Mouse (Mus musculus) left cerebral cortex, postnatal 14 days (tissue): ENCODE measurements around the gene Strip2. TPM values are rescaled to one million over a fixed set of nuclear protein-coding genes. Genes with fewer than 3 reads are reported as not detected.
A peak's percentile ranks its signal among the peaks of the same experiment; 100 is the strongest.

Experiments used
- DNase-seq, 2 experiments: peaks; one replicate each; pipeline ENCODE4 v3.0.0; 2021 to 2022; ENCODE audit warnings: low spot score in 2 of 2, mixed read lengths in 1 of 2
- intact Hi-C: fragments of 180-260 bp; cut with DNase I; formaldehyde crosslinking; loops from one replicate; pipeline ENCODE4 v1.15.1; 2025
- microRNA-seq, 2 experiments: library from miRNA; unstranded; fragments of <30 nt; microRNA quantifications; one replicate each; pipeline ENCODE4 v1.2.0; 2022
- total RNA-seq, 2 experiments: library from RNA; stranded (reverse); gene quantifications; 2 replicates each; pipeline ENCODE4 v1.2.3; 2021

Strip2 gene
- total RNA-seq, 2 experiments from 2014 or later: 13.2 to 14.9 TPM

DNA sequence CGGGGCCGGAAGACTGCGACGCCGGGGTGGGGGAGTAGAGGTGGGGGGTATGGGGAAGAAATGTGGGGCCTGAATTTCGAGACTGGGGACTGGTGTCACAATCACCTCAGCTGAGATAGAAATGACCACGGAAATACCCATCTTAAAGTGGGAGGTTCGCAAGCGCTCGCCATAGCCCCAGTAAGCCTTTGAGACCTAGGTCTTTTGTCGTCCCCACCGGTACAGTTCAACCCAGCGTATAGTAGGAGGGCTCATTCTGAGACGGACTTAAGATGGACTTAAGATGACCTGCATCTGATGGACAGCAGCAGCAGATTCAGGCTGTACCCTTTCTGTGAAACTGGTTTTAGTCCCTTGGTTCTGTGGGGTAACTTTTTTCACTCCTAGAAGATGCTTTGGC lies 68.7 kb downstream of the Strip2 start:
- no peak for DNase-seq
- intact Hi-C loops: no loop called here

DNA sequence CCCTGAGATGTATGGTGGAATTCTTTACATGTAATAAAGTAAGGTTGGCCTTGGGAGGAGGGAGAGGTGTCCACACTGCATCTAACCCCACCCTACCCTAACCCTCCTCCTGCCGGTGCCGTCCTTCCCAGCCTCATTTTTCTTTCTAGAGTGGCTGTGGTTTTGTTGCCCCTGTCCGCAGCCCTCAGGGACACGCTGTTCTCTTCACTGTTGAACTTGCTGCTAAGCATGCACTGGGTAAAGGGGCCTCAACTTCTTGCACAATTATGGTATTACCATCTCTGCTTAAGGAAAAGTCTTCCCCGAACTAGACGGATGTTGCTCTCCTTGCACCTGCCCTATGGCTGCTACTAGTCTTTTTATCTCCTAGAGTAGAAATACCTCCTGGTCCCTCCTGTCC lies 69.2 kb downstream of the Strip2 start:
- DNase-seq: no peak
- intact Hi-C loops: no loop called here

DNA sequence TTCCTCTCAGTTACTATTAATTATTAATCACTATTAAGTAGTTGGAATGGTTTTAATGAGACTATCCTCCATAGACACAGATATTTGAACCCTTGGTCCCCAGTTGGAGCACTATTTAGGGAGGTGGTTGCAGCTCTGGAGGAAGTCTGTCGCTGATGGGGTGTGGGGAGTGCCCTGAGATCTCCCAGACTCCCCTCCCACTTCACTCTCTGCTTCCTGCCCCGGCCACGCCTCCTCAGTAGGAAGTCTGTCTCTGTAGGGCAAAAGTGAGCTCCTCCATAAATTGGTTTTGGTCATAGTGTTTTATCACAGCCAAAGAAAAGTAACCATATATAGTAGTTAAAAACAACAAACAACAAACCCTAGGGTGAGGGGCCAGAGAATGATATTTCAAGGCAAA lies 70.4 kb downstream of the Strip2 start:
- DNase-seq: no peak
- intact Hi-C loops: no loop called here

DNA sequence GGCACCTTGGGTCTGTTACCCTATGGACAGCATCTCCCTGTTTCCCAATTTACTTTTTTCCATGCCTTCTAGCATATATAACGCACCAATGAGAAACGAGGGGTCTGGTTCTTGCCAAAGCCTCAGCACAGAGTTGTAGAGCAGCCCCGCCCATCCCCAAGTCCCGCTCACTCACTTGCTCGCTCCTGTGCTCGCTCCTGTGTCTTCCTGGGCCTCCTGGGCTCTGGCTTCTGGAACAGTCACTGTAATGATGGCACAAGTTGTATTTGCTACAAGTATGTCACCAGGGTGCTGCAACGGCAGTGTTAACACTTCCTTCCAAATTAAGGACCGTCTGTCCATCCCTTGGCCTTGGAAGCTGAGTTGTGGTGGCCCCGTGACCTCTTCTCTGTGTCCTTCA lies 81.3 kb downstream of the Strip2 start:
- no peak for DNase-seq

DNA sequence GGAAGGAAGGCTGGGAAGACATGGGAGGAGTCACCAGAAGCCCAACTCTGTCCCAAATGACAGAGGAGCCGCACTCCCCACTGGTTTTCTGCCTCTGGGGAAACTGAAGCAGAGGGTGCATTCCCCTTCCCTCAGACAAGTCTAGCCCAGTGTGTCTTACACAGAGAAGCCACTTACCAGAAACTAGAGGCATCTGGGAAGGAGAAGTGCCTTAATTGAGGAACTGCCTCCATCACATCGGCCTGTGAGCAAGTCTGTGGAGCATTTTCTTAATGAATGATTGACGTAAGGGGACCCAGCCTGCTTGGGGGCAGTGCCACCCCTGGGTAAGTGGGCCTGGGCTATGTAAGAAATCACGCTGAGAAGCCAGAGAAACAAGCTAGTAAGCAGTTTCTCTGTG lies 82.0 kb downstream of the Strip2 start:
- intact Hi-C loops: no loop called here
- DNase-seq: no peak

More for the DNA sequence above, 81.3 kb downstream of the Strip2 start:
- intact Hi-C loops: no loop called here

DNA sequence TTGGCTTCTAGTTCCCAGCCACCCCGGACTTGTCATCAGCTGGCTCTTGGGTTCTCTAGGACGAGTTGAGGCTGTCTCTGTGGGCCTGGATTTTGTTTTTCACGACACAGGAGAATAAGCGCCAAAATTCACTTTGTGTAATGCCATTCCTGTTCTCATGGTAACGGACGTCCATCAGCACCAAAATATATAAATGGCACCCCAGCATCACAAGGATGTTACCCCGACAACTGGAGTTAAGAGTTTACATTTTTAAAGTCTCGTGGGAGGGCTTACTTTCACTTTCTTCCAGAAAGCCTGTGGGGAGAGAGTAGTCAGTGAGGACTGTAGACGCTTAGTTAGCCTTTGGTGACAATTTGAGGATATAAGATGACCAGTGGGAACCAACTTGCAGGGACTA lies 85.8 kb downstream of the Strip2 start:
- peak; percentile 24 to 65 for DNase-seq
- intact Hi-C loops: no loop called here

DNA sequence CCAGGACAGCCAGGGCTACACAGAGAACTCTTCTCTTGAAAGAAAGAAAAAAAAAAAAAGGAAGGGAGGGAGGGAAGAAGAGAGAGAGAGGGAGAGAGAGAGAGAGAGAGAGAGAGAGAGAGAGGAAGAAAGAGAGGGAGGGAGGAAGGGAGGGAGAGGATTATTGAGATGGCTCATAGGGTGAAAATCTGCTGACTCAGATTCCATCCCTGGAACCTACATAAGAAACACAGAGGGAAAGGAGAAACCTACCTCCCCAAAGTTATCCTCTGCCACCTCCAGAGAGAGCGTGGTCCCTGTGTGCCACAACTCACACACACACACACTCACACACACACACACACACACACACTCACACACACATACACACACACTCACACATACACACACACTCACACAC lies 89.0 kb downstream of the Strip2 start:
- intact Hi-C loops: no loop called here

DNA sequence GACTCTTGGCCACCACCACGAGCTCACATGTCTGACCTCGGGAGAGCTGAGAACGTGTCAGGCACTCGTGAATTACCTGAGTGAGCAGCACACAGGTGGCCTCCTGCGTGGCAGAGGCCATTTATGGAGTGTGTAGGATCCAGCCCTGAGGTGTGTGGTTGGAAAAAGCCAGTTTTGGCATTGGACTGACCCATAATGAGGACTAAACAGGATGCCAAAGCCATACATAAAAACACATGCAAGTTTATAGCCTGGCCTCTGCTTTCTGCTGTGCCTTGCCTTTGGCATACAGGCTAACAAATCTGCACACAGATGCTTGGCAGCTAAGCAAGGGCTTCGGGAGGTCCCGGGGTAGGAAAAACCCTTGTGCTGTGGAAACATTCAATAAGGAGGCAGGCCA lies 92.4 kb downstream of the Strip2 start:
- intact Hi-C loops: no loop called here
- DNase-seq: no peak

More for the DNA sequence above, 89.0 kb downstream of the Strip2 start:
- DNase-seq: no peak

Small RNAs within 50 kb of the gene (microRNA-seq; reads per million reads assigned to microRNA genes)
- gene Gm23049: 0 reads per million in 2 experiments

Other genes with a start within 250 kb of the Strip2 start
- 10 to 100 TPM; 27.6 to 30.0 TPM for gene Tspan33, start 222.8 kb upstream of the Strip2 start, total RNA-seq
- 1 to 10 TPM; 9.8 TPM for gene Smo, start 181.5 kb upstream of the Strip2 start, total RNA-seq
- 100 to 1,000 TPM in 1 of 2 experiments, 10 to 100 TPM in 1; 97.1 to 103 TPM for gene Ahcyl2, start 149.0 kb upstream of the Strip2 start, total RNA-seq
- 10 to 100 TPM; 18.7 to 21.0 TPM for gene Nrf1, start 131.0 kb downstream of the Strip2 start, total RNA-seq